Mouse (Mus musculus) adrenal gland, adult 10 weeks (tissue): Measurements from ENCODE around the gene Ecm2. TPM values are rescaled to one million over a fixed set of nuclear protein-coding genes. Genes with fewer than 3 reads are reported as not detected.

Experiments
- polyA plus RNA-seq: library from polyadenylated mRNA; stranded (reverse); fragments of 350-450 nt; fragmentation: Illumina TruSeq; extraction: RNeasy Lipid Tissue Mini Kit (QIAGEN cat#74804); gene quantifications from one replicate; pipeline ENCODE4 v1.2.3, GENCODE M21; 2014; ENCODE audit warnings: low read depth, low replicate concordance

The Ecm2 gene
- polyA plus RNA-seq, result 35.6 TPM

DNA sequence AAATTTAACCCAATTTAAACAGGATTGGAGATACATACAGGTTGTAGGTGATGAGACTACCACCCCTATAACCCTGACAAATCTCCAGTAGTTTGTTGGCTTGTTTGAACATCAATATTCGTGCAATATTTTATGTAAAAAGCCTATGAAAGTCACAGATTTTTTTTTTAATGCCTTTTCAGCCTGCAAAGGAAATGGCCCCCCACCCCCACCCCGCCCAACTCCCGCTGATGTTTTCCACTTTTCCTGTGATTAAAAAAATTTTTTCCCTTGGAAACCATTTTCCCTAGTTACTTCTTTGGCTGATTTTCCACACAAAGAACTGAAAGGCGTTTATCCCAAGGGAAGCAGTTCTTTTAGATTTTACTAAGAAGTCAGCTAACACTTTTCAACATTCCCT lies at the start of gene Ecm2:
Gene Ecm2 (plus strand): TSS at position 301 of the 400 bp plus-strand sequence.

GRCm38 (mm10) chr13:49492376-49493368 lies 11.9 kb upstream of the Ecm2 start, which contains the start of gene Tes3-ps:
TSS of gene Tes3-ps (plus strand) at chr13:49493318.

DNA sequence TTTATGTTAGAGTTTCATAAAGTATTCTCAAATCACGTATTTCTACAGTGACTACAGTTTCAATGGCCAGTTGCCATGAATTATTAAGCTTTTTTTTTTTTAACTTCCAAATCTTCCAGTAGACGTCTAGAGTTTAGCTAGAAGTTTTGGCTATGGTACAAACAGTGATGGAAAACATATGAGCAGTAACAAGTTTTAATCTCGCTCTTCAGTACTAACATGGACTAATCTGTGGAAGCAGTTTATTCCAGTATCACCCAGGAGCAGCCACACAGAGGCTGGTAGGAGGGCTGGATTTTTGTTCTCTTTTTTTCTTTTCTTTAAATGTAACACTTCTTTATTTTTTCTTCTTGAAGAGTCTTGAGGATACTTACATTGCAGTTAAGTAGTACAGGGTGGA lies 39.7 kb downstream of the Ecm2 start, which contains the start of gene Aspn:
Gene Aspn (plus strand): TSS at position 165 of the 400 bp plus-strand sequence.

DNA sequence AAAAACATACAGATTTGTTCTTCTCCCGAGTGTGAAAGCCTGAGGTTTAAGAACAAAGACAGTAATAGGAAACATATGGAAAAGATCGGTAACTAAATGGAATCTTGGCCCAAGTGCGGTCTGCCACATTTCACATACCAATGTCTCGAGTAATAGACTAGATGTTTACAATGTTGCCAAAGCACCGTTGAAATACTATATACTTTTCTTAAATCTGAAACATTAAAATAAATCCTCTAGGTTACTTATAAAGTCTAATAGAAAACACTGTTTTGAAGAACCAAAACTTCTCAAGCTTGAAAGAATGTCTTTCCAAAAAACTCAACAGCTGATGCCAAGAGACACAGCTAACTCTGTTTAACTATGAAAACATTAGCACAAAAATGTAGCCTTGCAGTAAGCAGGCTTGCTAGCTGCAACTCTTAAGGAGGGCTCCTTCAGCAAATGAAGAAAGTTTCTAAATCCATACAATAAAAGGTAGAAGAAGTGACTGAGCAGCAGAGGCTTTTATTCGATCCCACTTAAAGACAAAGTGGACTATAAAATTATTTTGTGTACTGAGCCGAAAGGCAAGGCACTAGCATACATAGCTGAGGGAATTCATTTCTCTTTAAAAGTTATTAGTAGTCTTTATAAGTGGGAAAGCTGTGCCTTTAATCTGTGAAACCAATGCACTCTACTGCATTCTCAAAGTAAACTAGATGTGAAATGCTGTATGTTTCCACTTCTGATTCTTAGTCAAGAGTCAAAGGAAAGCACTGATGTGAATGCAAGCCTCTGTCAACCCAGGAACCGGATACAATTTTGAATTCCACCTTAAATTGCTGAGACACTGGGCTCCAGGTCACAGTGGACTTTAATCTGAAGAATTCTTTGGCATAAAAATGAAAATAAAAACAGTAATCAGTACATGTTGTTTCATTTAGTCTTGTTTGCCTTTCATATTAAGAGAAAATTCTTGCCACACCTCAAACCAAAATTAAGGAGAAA lies 77.2 kb downstream of the Ecm2 start, which contains the start of gene Omd:
Gene Omd (plus strand): TSS at position 922 of the 990 bp plus-strand sequence.

Other genes with a start within 250 kb of the Ecm2 start
- 3.7 TPM for gene Fgd3, start 184.5 kb upstream of the Ecm2 start, polyA plus RNA-seq
- 46.0 TPM for gene Bicd2, start 163.2 kb upstream of the Ecm2 start, polyA plus RNA-seq
- gene Ippk, start 83.6 kb upstream of the Ecm2 start, polyA plus RNA-seq, result 28.3 TPM
- gene Tes3-ps, start 11.5 kb upstream of the Ecm2 start, polyA plus RNA-seq, result 0.93 TPM
- 43.0 TPM for gene Aspn, start 39.6 kb downstream of the Ecm2 start, polyA plus RNA-seq
- 81.9 TPM for gene Omd, start 77.7 kb downstream of the Ecm2 start, polyA plus RNA-seq
- gene Ogn, start 103.2 kb downstream of the Ecm2 start, polyA plus RNA-seq, result 599 TPM
- gene Cenpp, start 148.0 kb downstream of the Ecm2 start, polyA plus RNA-seq, result 9.1 TPM
- gene Nol8, start 148.3 kb downstream of the Ecm2 start, polyA plus RNA-seq, result 82.0 TPM
- gene Iars, start 177.3 kb downstream of the Ecm2 start, polyA plus RNA-seq, result 60.4 TPM